Mouse (Mus musculus): ENCODE measurements around the gene Armh3. TPM values are rescaled to one million over a fixed set of nuclear protein-coding genes. Genes with fewer than 3 reads are reported as not detected.
"Not testable (repeated sequence)": the region's sequence is repeated elsewhere in the genome, so short reads cannot be mapped to it uniquely, and the experiment has no call there.

The Armh3 gene
- polyA plus RNA-seq, 1 experiment from 2014 or later, result 21.4 TPM

- Histone ChIP-seq H3K9me3 (ENCODE audit: control insufficient read depth, low read length) (no peaks in the 10 kb centered on the region), H3K36me3 (ENCODE audit: control insufficient read depth, insufficient read depth, low read length) (no peaks in the 10 kb centered on the region), H3K27ac (ENCODE audit: low read depth, low read length) (no peak overlapping the region), H3K9ac (ENCODE audit: low read depth, low read length) (no peak overlapping the region), H3K27me3 (replicated peaks; ENCODE audit: control insufficient read depth, insufficient read depth, low read length) (no peaks in the 10 kb centered on the region), H3K4me2 (ENCODE audit: low read length) (no peak overlapping the region; the same call in 1 of the 2 replicates), H3K4me3 (ENCODE audit: low read length) (no peak overlapping the region), H3K4me1 (ENCODE audit: control insufficient read depth, insufficient read depth, low read depth, low read length) (peaks cover 24% of the 10 kb centered on the region)
- 13% methylated on average over 12 of the region's 12 CpGs for WGBS
- no peak for ATAC-seq
These were observed 184.5 kb downstream of the Armh3 start for GRCm38 (mm10) chr19:45813801-45814200.

- no peak for ATAC-seq
- H3K4me1 ChIP-seq (ENCODE audit: control insufficient read depth, insufficient read depth, low read depth, low read length), result peaks cover 24% of the 10 kb centered on the region
- no peak overlapping the region for H3K4me3 ChIP-seq (ENCODE audit: low read length)
These were observed 185.0 kb downstream of the Armh3 start for GRCm38 (mm10) chr19:45813263-45813662.

GRCm38 (mm10) chr19:45812673-45813252 lies 185.5 kb downstream of the Armh3 start:
- no peaks in the 10 kb centered on the region for H3K36me3 ChIP-seq (ENCODE audit: control insufficient read depth, insufficient read depth, low read length)
- no peaks in the 10 kb centered on the region for H3K27me3 ChIP-seq (replicated peaks; ENCODE audit: control insufficient read depth, insufficient read depth, low read length)
- peaks cover 24% of the 10 kb centered on the region for H3K4me1 ChIP-seq (ENCODE audit: control insufficient read depth, insufficient read depth, low read depth, low read length)
- peak overlapping the region; percentile 78 for H3K4me2 ChIP-seq (ENCODE audit: low read length)
- no peaks in the 10 kb centered on the region for H3K9me3 ChIP-seq (ENCODE audit: control insufficient read depth, low read length)
- peak overlapping the region; percentile 23; the same call in 1 of the 2 replicates for H3K27ac ChIP-seq (ENCODE audit: low read depth, low read length)
- 10% methylated on average over 8 of the region's 8 CpGs for WGBS
- ATAC-seq, result no peak
- H3K9ac ChIP-seq (ENCODE audit: low read depth, low read length), result peak overlapping the region; percentile 61
- H3K4me3 ChIP-seq (ENCODE audit: low read length), result peak overlapping the region; percentile 42

More at GRCm38 (mm10) chr19:45813263-45813662, 185.0 kb downstream of the Armh3 start:
- Histone ChIP-seq H3K4me2 (ENCODE audit: low read length) (peak overlapping the region; percentile 78), H3K9ac (ENCODE audit: low read depth, low read length) (no peak overlapping the region), H3K36me3 (ENCODE audit: control insufficient read depth, insufficient read depth, low read length) (no peaks in the 10 kb centered on the region), H3K27ac (ENCODE audit: low read depth, low read length) (no peak overlapping the region), H3K9me3 (ENCODE audit: control insufficient read depth, low read length) (no peaks in the 10 kb centered on the region), H3K27me3 (replicated peaks; ENCODE audit: control insufficient read depth, insufficient read depth, low read length) (no peaks in the 10 kb centered on the region)
- 5% methylated on average over 11 of the region's 11 CpGs for WGBS

- Histone ChIP-seq H3K9me3 (ENCODE audit: control insufficient read depth, low read length) (no peaks in the 10 kb centered on the region), H3K4me3 (ENCODE audit: low read length) (peak overlapping the region; percentile 42), H3K9ac (ENCODE audit: low read depth, low read length) (peak overlapping the region; percentile 61), H3K27me3 (replicated peaks; ENCODE audit: control insufficient read depth, insufficient read depth, low read length) (no peaks in the 10 kb centered on the region), H3K4me2 (ENCODE audit: low read length) (peak overlapping the region; percentile 78), H3K36me3 (ENCODE audit: control insufficient read depth, insufficient read depth, low read length) (no peaks in the 10 kb centered on the region), H3K4me1 (ENCODE audit: control insufficient read depth, insufficient read depth, low read depth, low read length) (peaks cover 24% of the 10 kb centered on the region), H3K27ac (ENCODE audit: low read depth, low read length) (no peak overlapping the region)
- WGBS, result under 1% methylated on average over 16 of the region's 16 CpGs
- ATAC-seq, result peak; percentile 44
These were observed 186.2 kb downstream of the Armh3 start for GRCm38 (mm10) chr19:45812115-45812514.

GRCm38 (mm10) chr19:45811028-45811674 lies 187.1 kb downstream of the Armh3 start:
- peak overlapping the region; percentile 78 for H3K4me2 ChIP-seq (ENCODE audit: low read length)
- peaks cover 20% of the 10 kb centered on the region for H3K4me1 ChIP-seq (ENCODE audit: control insufficient read depth, insufficient read depth, low read depth, low read length)
- no peaks in the 10 kb centered on the region for H3K9me3 ChIP-seq (ENCODE audit: control insufficient read depth, low read length)
- H3K27me3 ChIP-seq (replicated peaks; ENCODE audit: control insufficient read depth, insufficient read depth, low read length), result no peaks in the 10 kb centered on the region
- no peaks in the 10 kb centered on the region for H3K36me3 ChIP-seq (ENCODE audit: control insufficient read depth, insufficient read depth, low read length)
- ATAC-seq, result no peak
- H3K27ac ChIP-seq (ENCODE audit: low read depth, low read length), result no peak overlapping the region
- H3K4me3 ChIP-seq (ENCODE audit: low read length), result no peak overlapping the region
- WGBS, result 59% methylated on average over 12 of the region's 12 CpGs
- no peak overlapping the region for H3K9ac ChIP-seq (ENCODE audit: low read depth, low read length)

GRCm38 (mm10) chr19:45807732-45808131 lies 190.6 kb downstream of the Armh3 start:
- H3K27me3 ChIP-seq (replicated peaks; ENCODE audit: control insufficient read depth, insufficient read depth, low read length), result no peaks in the 10 kb centered on the region
- H3K4me1 ChIP-seq (ENCODE audit: control insufficient read depth, insufficient read depth, low read depth, low read length), result peaks cover 9% of the 10 kb centered on the region
- no peak overlapping the region for H3K9ac ChIP-seq (ENCODE audit: low read depth, low read length)
- no peak overlapping the region for H3K4me2 ChIP-seq (ENCODE audit: low read length)
- no peaks in the 10 kb centered on the region for H3K9me3 ChIP-seq (ENCODE audit: control insufficient read depth, low read length)
- H3K4me3 ChIP-seq (ENCODE audit: low read length), result no peak overlapping the region
- H3K36me3 ChIP-seq (ENCODE audit: control insufficient read depth, insufficient read depth, low read length), result no peaks in the 10 kb centered on the region
- no peak overlapping the region for H3K27ac ChIP-seq (ENCODE audit: low read depth, low read length)
- WGBS, result 92% methylated on average over 4 of the region's 4 CpGs
- no peak for ATAC-seq

GRCm38 (mm10) chr19:45805817-45806216 lies 192.5 kb downstream of the Armh3 start:
- not testable (repeated sequence) for ATAC-seq; H3K4me3 ChIP-seq (ENCODE audit: low read length); H3K4me1 ChIP-seq (ENCODE audit: control insufficient read depth, insufficient read depth, low read depth, low read length); H3K27ac ChIP-seq (ENCODE audit: low read depth, low read length); H3K27me3 ChIP-seq (replicated peaks; ENCODE audit: control insufficient read depth, insufficient read depth, low read length); H3K9me3 ChIP-seq (ENCODE audit: control insufficient read depth, low read length); H3K36me3 ChIP-seq (ENCODE audit: control insufficient read depth, insufficient read depth, low read length); H3K4me2 ChIP-seq (ENCODE audit: low read length); H3K9ac ChIP-seq (ENCODE audit: low read depth, low read length)
- WGBS, result 94% methylated on average over 6 of the region's 6 CpGs

GRCm38 (mm10) chr19:45804593-45805368 lies 193.5 kb downstream of the Armh3 start:
- peak overlapping the region; percentile 19; the same call in 1 of the 2 replicates for H3K4me2 ChIP-seq (ENCODE audit: low read length)
- no peak overlapping the region for H3K9ac ChIP-seq (ENCODE audit: low read depth, low read length)
- H3K4me1 ChIP-seq (ENCODE audit: control insufficient read depth, insufficient read depth, low read depth, low read length), result no peaks in the 10 kb centered on the region
- H3K27me3 ChIP-seq (replicated peaks; ENCODE audit: control insufficient read depth, insufficient read depth, low read length), result no peaks in the 10 kb centered on the region
- no peaks in the 10 kb centered on the region for H3K36me3 ChIP-seq (ENCODE audit: control insufficient read depth, insufficient read depth, low read length)
- H3K27ac ChIP-seq (ENCODE audit: low read depth, low read length), result no peak overlapping the region
- no peak overlapping the region for H3K4me3 ChIP-seq (ENCODE audit: low read length)
- H3K9me3 ChIP-seq (ENCODE audit: control insufficient read depth, low read length), result no peaks in the 10 kb centered on the region
- ATAC-seq, result peak; percentile 56; the same call in 1 of the 2 replicates
- WGBS, result 24% methylated on average over 12 of the region's 12 CpGs

GRCm38 (mm10) chr19:45803408-45803807 lies 194.9 kb downstream of the Armh3 start:
- Histone ChIP-seq H3K9ac (ENCODE audit: low read depth, low read length) (0 out of 2 replicates have a peak overlapping the region, but pooled peaks have one; percentile 17), H3K36me3 (ENCODE audit: control insufficient read depth, insufficient read depth, low read length) (no peaks in the 10 kb centered on the region), H3K27me3 (replicated peaks; ENCODE audit: control insufficient read depth, insufficient read depth, low read length) (no peaks in the 10 kb centered on the region), H3K4me3 (ENCODE audit: low read length) (no peak overlapping the region), H3K4me1 (ENCODE audit: control insufficient read depth, insufficient read depth, low read depth, low read length) (no peaks in the 10 kb centered on the region), H3K27ac (ENCODE audit: low read depth, low read length) (no peak overlapping the region), H3K9me3 (ENCODE audit: control insufficient read depth, low read length) (no peaks in the 10 kb centered on the region), H3K4me2 (ENCODE audit: low read length) (no peak overlapping the region)
- 19% methylated on average over 4 of the region's 4 CpGs for WGBS
- no peak for ATAC-seq
